Mouse (Mus musculus): ENCODE measurements around the gene Wdfy1. TPM values are rescaled to one million over a fixed set of nuclear protein-coding genes. Genes with fewer than 3 reads are reported as not detected.

The Wdfy1 gene
- polyA plus RNA-seq, 1 experiment = 0.58 TPM

DNA sequence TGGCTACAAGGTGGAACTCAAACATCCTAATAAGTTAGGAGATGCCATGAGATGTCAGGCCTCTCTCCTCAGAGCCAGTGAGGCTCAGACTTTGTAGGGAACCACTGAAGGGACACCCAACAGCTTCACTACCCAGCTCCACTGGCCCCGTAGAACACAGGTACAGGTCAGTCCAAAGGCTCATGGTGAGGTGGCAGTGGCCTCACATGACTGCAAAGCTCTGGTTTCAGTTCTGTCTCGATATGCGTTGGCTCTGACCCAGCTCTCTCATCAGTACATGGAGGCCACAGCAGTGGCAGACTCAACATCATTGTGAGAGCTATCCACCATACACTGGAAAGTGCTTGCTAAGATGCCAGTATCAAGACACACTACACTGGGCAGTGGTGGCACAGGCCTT is 95.2 kb downstream of the Wdfy1 start:
- no peak for TF ChIP-seq GATA1 (IDR thresholded peaks at IDR 0.05; ENCODE audit: low read length)
- TF ChIP-seq TAL1 (IDR thresholded peaks at IDR 0.05; ENCODE audit: low read length) = no peak
- H3K36me3 ChIP-seq (ENCODE audit: control insufficient read depth) = no peaks in the 10 kb centered on the region
- no peaks in the 10 kb centered on the region for H3K27me3 ChIP-seq (ENCODE audit: control insufficient read depth)
- H3K4me1 ChIP-seq (ENCODE audit: control insufficient read depth) = no peaks in the 10 kb centered on the region
- no peak overlapping the region for H3K4me3 ChIP-seq (replicated peaks)
- H3K9me3 ChIP-seq (ENCODE audit: control insufficient read depth, low read length) = no peaks in the 10 kb centered on the region

GRCm38 (mm10) chr1:79678117-79678684 is 97.7 kb downstream of the Wdfy1 start:
- Histone ChIP-seq H3K4me3 (replicated peaks) (no peak overlapping the region), H3K4me1 (ENCODE audit: control insufficient read depth) (no peaks in the 10 kb centered on the region), H3K9me3 (ENCODE audit: control insufficient read depth, low read length) (no peaks in the 10 kb centered on the region), H3K27me3 (ENCODE audit: control insufficient read depth) (peaks cover 3% of the 10 kb centered on the region), H3K36me3 (ENCODE audit: control insufficient read depth) (no peaks in the 10 kb centered on the region)
- TF ChIP-seq TAL1 (IDR thresholded peaks at IDR 0.05; ENCODE audit: low read length) (no peak), GATA1 (IDR thresholded peaks at IDR 0.05; ENCODE audit: low read length) (no peak)

DNA sequence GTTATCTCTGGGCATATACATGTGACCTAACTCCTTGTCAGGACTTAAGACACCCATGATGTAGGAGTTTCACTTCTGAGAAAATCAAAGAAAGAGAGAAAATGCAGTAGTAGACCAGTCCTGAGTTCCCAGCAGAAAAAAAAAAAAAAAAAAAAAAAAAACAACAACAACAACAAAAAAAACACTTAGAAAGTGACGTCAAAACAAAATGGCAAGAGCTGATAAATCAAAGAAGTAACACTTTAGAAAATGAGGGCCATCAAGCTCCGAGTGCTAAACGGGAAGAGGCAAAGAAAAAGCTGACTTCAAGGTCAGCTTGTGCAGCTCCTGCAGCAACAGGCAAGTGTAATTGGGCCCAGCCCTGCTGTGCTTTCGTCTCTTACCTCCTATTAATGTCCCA is 100.2 kb downstream of the Wdfy1 start:
- Histone ChIP-seq H3K36me3 (ENCODE audit: control insufficient read depth) (no peaks in the 10 kb centered on the region), H3K9me3 (ENCODE audit: control insufficient read depth, low read length) (no peaks in the 10 kb centered on the region), H3K4me3 (replicated peaks) (no peak overlapping the region), H3K4me1 (ENCODE audit: control insufficient read depth) (peaks cover 15% of the 10 kb centered on the region), H3K27me3 (ENCODE audit: control insufficient read depth) (peaks cover 16% of the 10 kb centered on the region)
- TF ChIP-seq TAL1 (IDR thresholded peaks at IDR 0.05; ENCODE audit: low read length) (no peak), GATA1 (IDR thresholded peaks at IDR 0.05; ENCODE audit: low read length) (no peak)

- Histone ChIP-seq H3K4me3 (replicated peaks) (peak within 1 kb of the TSS; percentile 81), H3K27me3 (ENCODE audit: control insufficient read depth) (peaks cover 21% of the 10 kb centered on the region), H3K4me1 (ENCODE audit: control insufficient read depth) (peaks cover 23% of the 10 kb centered on the region), H3K9me3 (ENCODE audit: control insufficient read depth, low read length) (no peaks in the 10 kb centered on the region), H3K36me3 (ENCODE audit: control insufficient read depth) (no peaks in the 10 kb centered on the region)
- TF ChIP-seq GATA1 (IDR thresholded peaks at IDR 0.05; ENCODE audit: low read length) (no peak), TAL1 (IDR thresholded peaks at IDR 0.05; ENCODE audit: low read length) (no peak)
These were observed 104.2 kb downstream of the Wdfy1 start, which contains the start of gene Ap1s3 for GRCm38 (mm10) chr1:79671543-79672337. Ap1s3 (minus strand) TSS chr1:79671972.

DNA sequence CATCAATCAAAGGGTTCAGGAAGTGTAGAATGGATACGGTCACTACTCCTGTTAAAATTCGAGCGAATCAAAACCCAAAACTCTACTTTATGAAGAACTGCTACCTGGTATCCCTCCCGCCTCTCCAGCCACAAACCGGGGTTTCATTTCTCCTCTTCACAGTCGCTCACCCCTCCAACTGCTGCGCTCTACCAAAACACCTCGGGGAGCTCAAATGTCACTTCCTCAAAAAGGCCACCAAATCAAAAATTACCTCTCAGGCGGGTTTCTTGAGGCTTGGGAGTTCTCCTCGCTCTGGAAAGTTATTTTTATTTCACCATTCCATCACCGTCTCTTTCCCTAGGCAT is 104.8 kb downstream of the Wdfy1 start:
- no peak for TF ChIP-seq TAL1 (IDR thresholded peaks at IDR 0.05; ENCODE audit: low read length)
- H3K4me1 ChIP-seq (ENCODE audit: control insufficient read depth) = peaks cover 23% of the 10 kb centered on the region

DNA sequence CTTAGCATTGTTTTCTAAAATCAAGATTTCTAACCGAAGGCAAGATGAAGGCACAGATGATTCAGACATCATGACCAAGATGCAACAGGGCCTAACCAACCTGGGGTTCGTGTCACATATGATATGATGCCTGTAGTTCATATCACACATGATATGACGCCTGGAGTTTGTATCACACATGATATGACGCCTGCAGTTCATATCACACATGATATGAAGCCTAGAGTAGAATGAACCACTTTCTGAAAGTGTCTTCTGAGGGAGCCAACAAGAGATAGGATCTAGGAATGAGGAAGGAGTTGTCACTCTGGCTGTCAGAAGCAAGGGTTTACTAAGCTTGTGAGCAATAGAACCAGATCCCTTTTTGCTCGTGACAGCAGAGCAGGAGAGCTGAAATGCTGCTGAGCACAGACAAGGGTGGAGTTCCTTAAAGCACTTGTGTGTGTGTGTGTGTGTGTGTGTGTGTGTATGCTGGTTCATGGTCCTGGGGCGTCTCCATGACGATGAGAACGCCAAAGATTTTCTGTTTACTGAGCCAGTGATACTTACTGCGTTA is 106.4 kb downstream of the Wdfy1 start:
- Histone ChIP-seq H3K36me3 (ENCODE audit: control insufficient read depth) (no peaks in the 10 kb centered on the region), H3K9me3 (ENCODE audit: control insufficient read depth, low read length) (no peaks in the 10 kb centered on the region), H3K4me1 (ENCODE audit: control insufficient read depth) (peaks cover 23% of the 10 kb centered on the region), H3K27me3 (ENCODE audit: control insufficient read depth) (peaks cover 21% of the 10 kb centered on the region), H3K4me3 (replicated peaks) (no peak overlapping the region)
- TF ChIP-seq TAL1 (IDR thresholded peaks at IDR 0.05; ENCODE audit: low read length) (no peak), GATA1 (IDR thresholded peaks at IDR 0.05; ENCODE audit: low read length) (no peak)

More for the DNA sequence above, 104.8 kb downstream of the Wdfy1 start:
- Histone ChIP-seq H3K36me3 (ENCODE audit: control insufficient read depth) (no peaks in the 10 kb centered on the region), H3K4me3 (replicated peaks) (peak overlapping the region; percentile 81), H3K27me3 (ENCODE audit: control insufficient read depth) (peaks cover 21% of the 10 kb centered on the region), H3K9me3 (ENCODE audit: control insufficient read depth, low read length) (no peaks in the 10 kb centered on the region)

GRCm38 (mm10) chr1:79664911-79665310 is 111.0 kb downstream of the Wdfy1 start:
- no peak for TF ChIP-seq GATA1 (IDR thresholded peaks at IDR 0.05; ENCODE audit: low read length)
- no peak for TF ChIP-seq TAL1 (IDR thresholded peaks at IDR 0.05; ENCODE audit: low read length)

DNA sequence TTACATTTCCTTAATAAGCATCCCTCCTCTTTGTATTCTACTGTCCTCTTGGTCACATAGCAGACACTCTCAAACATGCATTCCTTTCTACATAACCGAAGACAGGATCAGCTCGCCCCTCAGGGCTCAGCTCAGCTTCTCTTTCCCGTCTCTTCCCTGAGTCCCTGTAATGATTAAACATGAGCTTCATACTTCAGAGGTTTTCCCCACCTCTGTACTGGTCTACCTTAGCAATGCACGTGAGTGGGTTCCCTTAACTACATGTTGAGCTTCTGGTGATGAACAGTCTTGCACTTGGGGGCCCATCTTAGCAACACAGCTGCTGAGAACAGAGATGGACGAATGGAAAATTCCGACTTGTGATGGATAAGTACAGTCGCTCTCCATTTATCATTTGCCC is 116.3 kb downstream of the Wdfy1 start:
- Histone ChIP-seq H3K4me1 (ENCODE audit: control insufficient read depth) (no peaks in the 10 kb centered on the region), H3K36me3 (ENCODE audit: control insufficient read depth) (no peaks in the 10 kb centered on the region), H3K9me3 (ENCODE audit: control insufficient read depth, low read length) (no peaks in the 10 kb centered on the region), H3K4me3 (replicated peaks) (no peak overlapping the region), H3K27me3 (ENCODE audit: control insufficient read depth) (no peaks in the 10 kb centered on the region)
- TF ChIP-seq GATA1 (IDR thresholded peaks at IDR 0.05; ENCODE audit: low read length) (no peak), TAL1 (IDR thresholded peaks at IDR 0.05; ENCODE audit: low read length) (no peak)

More at GRCm38 (mm10) chr1:79664911-79665310, 111.0 kb downstream of the Wdfy1 start:
- Histone ChIP-seq H3K9me3 (ENCODE audit: control insufficient read depth, low read length) (no peaks in the 10 kb centered on the region), H3K27me3 (ENCODE audit: control insufficient read depth) (no peaks in the 10 kb centered on the region), H3K4me1 (ENCODE audit: control insufficient read depth) (0 out of 2 replicates have a peak, but pooled peaks cover 3% of the 10 kb centered on the region), H3K36me3 (ENCODE audit: control insufficient read depth) (no peaks in the 10 kb centered on the region), H3K4me3 (replicated peaks) (no peak overlapping the region)

GRCm38 (mm10) chr1:79657411-79657810 is 118.5 kb downstream of the Wdfy1 start:
- no peaks in the 10 kb centered on the region for H3K4me1 ChIP-seq (ENCODE audit: control insufficient read depth)
- no peaks in the 10 kb centered on the region for H3K9me3 ChIP-seq (ENCODE audit: control insufficient read depth, low read length)
- no peak overlapping the region for H3K4me3 ChIP-seq (replicated peaks)
- H3K27me3 ChIP-seq (ENCODE audit: control insufficient read depth) = no peaks in the 10 kb centered on the region
- no peak for TF ChIP-seq GATA1 (IDR thresholded peaks at IDR 0.05; ENCODE audit: low read length)
- TF ChIP-seq TAL1 (IDR thresholded peaks at IDR 0.05; ENCODE audit: low read length) = no peak
- no peaks in the 10 kb centered on the region for H3K36me3 ChIP-seq (ENCODE audit: control insufficient read depth)
